Mouse (Mus musculus): ENCODE measurements around the gene Dctn3. TPM values are rescaled to one million over a fixed set of nuclear protein-coding genes. Genes with fewer than 3 reads are reported as not detected.

Dctn3 gene
- polyA plus RNA-seq, 1 experiment from 2014 or later, result 119 TPM

DNA sequence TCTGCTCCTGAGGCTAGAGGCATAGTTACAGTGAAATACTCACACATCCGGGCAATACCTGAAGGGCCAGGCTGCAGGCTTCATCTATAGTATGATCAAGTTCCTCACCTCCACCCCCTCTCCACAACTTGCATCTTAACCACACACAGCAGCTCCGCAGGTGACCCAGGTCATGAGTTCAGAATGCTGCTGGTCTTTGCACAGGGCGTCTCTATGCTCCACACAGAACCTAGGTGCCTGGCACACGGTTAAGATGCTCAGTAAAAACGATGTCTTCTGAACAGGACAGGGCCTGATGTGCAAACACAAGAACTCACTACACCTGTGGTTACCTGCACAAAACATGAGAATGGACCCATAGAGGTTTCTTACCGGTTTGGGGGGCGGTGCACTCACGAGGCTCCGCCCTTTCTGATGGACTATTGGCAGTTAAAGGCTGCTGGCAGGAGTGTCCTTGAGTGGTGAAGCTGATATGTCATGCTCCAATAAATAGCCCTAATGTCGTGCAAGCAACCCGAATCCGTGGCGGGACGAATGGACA lies 31.9 kb upstream of the Dctn3 start, which contains the start of gene Galt:
Gene Galt (plus strand): TSS at position 432 of the 541 bp plus-strand sequence.
- Histone ChIP-seq H3K4me3 (ENCODE audit: low read depth, low read length) (peak within 1 kb of the TSS; percentile 67), H3K4me1 (ENCODE audit: control insufficient read depth, insufficient read depth, low read length) (no peaks in the 10 kb centered on the region), H3K4me2 (ENCODE audit: low read depth, low read length) (peak within 1 kb of the TSS; percentile 88), H3K9ac (replicated peaks; ENCODE audit: low read length) (peak within 1 kb of the TSS; percentile 67), H3K27me3 (ENCODE audit: control insufficient read depth, insufficient read depth, low read length) (no peaks in the 10 kb centered on the region), H3K27ac (replicated peaks; ENCODE audit: low read depth, low read length) (peak within 1 kb of the TSS; percentile 65), H3K9me3 (replicated peaks; ENCODE audit: control insufficient read depth, low read length) (no peaks in the 10 kb centered on the region), H3K36me3 (replicated peaks; ENCODE audit: control insufficient read depth, insufficient read depth, low read depth, low read length) (no peaks in the 10 kb centered on the region)
- DNase-seq (ENCODE audit: low spot score), result no peak
- 11% methylated on average over 14 of the region's 14 CpGs for WGBS
- 0 out of 2 replicates have a peak, but pooled peaks have one; percentile 29 for ATAC-seq (replicated peaks; ENCODE audit: insufficient number of reproducible peaks, low FRiP score, low TSS enrichment, low read depth)

DNA sequence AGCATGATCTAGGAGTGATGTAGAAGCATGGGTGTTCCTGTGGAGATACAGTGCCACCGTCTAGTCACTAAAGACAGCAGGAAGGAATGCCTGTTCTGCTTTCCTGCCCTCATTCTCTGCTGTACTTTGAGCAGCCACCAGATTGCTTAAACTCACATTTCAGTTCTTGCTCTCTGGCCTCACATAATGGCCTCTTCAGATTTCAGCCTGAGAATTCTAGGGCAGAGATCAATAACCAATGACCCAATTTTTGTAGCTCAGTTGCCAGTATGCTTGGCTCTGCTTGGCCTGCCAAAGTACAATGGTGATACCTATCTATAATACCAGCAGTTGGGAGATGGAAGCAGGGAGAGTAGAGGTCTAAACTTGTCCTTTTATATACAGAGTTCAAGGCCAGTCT lies 22.1 kb upstream of the Dctn3 start:
- Histone ChIP-seq H3K27me3 (ENCODE audit: control insufficient read depth, insufficient read depth, low read length) (no peaks in the 10 kb centered on the region), H3K9me3 (replicated peaks; ENCODE audit: control insufficient read depth, low read length) (0 out of 2 replicates have a peak, but pooled peaks cover 4% of the 10 kb centered on the region)
- WGBS, result 67% methylated on average over 1 of the region's 1 CpGs

DNA sequence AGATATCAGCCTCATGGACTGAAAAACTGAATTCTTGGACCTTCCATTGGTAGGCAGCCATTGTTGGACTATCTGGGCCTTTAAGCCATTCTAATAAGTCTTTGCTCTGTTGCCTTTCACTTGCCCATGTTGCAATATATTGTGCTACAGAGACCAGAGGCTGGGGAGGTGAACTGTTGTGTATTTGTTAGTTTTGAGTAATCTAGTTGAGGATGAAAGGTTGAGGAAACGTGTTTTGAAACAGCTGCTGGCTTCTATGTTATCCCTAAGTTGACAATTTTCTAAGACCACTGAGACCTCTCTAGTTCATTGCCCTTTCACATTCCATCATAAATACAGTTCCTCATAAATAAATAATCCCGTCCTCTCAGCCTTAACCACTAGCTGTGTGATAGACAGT lies 21.2 kb upstream of the Dctn3 start:
- Histone ChIP-seq H3K36me3 (replicated peaks; ENCODE audit: control insufficient read depth, insufficient read depth, low read depth, low read length) (no peaks in the 10 kb centered on the region), H3K4me3 (ENCODE audit: low read depth, low read length) (no peak overlapping the region), H3K27ac (replicated peaks; ENCODE audit: low read depth, low read length) (no peak overlapping the region), H3K9me3 (replicated peaks; ENCODE audit: control insufficient read depth, low read length) (0 out of 2 replicates have a peak, but pooled peaks cover 4% of the 10 kb centered on the region), H3K4me1 (ENCODE audit: control insufficient read depth, insufficient read depth, low read length) (no peaks in the 10 kb centered on the region), H3K4me2 (ENCODE audit: low read depth, low read length) (no peak overlapping the region), H3K9ac (replicated peaks; ENCODE audit: low read length) (no peak overlapping the region), H3K27me3 (ENCODE audit: control insufficient read depth, insufficient read depth, low read length) (no peaks in the 10 kb centered on the region)
- WGBS, result 86% methylated on average over 2 of the region's 2 CpGs
- DNase-seq (ENCODE audit: low spot score) (no peak), ATAC-seq (replicated peaks; ENCODE audit: insufficient number of reproducible peaks, low FRiP score, low TSS enrichment, low read depth) (no peak)

More for the DNA sequence above, 22.1 kb upstream of the Dctn3 start:
- DNase-seq (ENCODE audit: low spot score), result no peak
- ATAC-seq (replicated peaks; ENCODE audit: insufficient number of reproducible peaks, low FRiP score, low TSS enrichment, low read depth), result no peak
- Histone ChIP-seq H3K4me1 (ENCODE audit: control insufficient read depth, insufficient read depth, low read length) (no peaks in the 10 kb centered on the region), H3K9ac (replicated peaks; ENCODE audit: low read length) (no peak overlapping the region), H3K4me3 (ENCODE audit: low read depth, low read length) (no peak overlapping the region), H3K4me2 (ENCODE audit: low read depth, low read length) (no peak overlapping the region), H3K36me3 (replicated peaks; ENCODE audit: control insufficient read depth, insufficient read depth, low read depth, low read length) (no peaks in the 10 kb centered on the region), H3K27ac (replicated peaks; ENCODE audit: low read depth, low read length) (no peak overlapping the region)

DNA sequence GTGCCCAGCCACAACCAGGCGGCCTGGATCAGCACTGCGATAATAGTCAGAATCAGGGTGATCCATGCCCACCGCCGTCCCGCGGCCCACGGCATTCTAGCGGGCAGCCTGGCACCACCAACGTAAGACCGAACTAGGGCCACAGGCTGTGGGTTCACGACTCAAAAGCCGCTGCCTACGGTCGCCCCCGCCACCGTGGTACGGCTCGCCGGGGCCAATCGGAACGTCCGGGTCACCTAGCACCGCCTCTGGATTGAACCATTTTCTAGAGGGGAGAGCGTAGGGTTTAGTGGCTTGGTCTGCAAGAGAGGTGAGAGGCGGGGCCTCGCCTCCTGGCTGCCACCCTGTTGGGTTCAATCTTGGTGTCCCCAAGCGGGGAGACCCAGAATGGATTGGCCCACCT lies 18.2 kb upstream of the Dctn3 start:
- DNase-seq (ENCODE audit: low spot score) (peak; percentile 98), ATAC-seq (replicated peaks; ENCODE audit: insufficient number of reproducible peaks, low FRiP score, low TSS enrichment, low read depth) (peak; percentile 93)
- 0 out of 2 replicates have a peak, but pooled peaks cover 4% of the 10 kb centered on the region for H3K9me3 ChIP-seq (replicated peaks; ENCODE audit: control insufficient read depth, low read length)
- no peaks in the 10 kb centered on the region for H3K27me3 ChIP-seq (ENCODE audit: control insufficient read depth, insufficient read depth, low read length)
- peaks cover 3% of the 10 kb centered on the region for H3K36me3 ChIP-seq (replicated peaks; ENCODE audit: control insufficient read depth, insufficient read depth, low read depth, low read length)
- peak overlapping the region; percentile 15; the same call in 1 of the 2 replicates for H3K27ac ChIP-seq (replicated peaks; ENCODE audit: low read depth, low read length)
- no peaks in the 10 kb centered on the region for H3K4me1 ChIP-seq (ENCODE audit: control insufficient read depth, insufficient read depth, low read length)
- peak overlapping the region; percentile 68 for H3K9ac ChIP-seq (replicated peaks; ENCODE audit: low read length)
- peak overlapping the region; percentile 75 for H3K4me2 ChIP-seq (ENCODE audit: low read depth, low read length)
- WGBS, result under 1% methylated on average over 26 of the region's 27 CpGs
- peak overlapping the region; percentile 56 for H3K4me3 ChIP-seq (ENCODE audit: low read depth, low read length)

DNA sequence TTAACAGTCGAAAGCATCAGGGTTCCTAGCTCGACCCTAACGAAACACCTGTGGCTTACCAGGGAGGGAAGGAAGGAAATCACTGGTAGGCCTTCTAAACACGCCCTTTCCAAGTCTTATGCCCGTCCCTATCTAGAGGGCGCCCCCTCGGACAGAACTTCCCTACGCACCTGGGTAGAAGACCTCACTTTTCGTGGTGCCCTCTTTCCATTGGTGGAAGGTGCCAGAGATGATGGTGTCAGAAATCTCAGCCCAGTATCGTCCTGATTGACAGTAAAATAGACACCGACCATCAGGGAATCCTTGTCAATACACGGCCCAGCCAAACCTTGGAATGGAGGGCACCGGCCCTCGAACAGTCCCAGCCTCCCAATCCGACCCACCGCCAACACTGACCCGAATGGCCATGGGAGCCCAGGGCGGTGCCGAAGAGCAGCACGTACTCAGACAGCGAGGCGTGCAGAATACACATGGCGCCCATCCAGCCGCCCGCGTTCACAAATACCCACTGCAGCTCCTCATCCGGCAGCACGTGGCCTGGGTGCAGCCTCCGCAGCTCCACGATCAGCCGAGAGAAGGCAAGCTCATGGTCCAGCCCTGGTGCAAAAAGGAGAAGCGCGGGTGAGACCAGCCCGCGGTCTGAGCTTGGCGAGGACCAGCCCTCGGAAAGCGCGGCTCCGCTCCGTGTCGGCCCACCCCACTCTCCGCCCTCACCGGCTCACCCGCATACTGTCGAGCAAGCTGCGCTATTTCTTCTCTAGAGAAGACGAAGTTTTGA lies 17.6 kb upstream of the Dctn3 start:
- DNase-seq (ENCODE audit: low spot score) (peak; percentile 19), ATAC-seq (replicated peaks; ENCODE audit: insufficient number of reproducible peaks, low FRiP score, low TSS enrichment, low read depth) (peak; percentile 81)
- 1% methylated on average over 48 of the region's 48 CpGs for WGBS
- Histone ChIP-seq H3K9me3 (replicated peaks; ENCODE audit: control insufficient read depth, low read length) (no peaks in the 10 kb centered on the region), H3K9ac (replicated peaks; ENCODE audit: low read length) (peak overlapping the region; percentile 68), H3K36me3 (replicated peaks; ENCODE audit: control insufficient read depth, insufficient read depth, low read depth, low read length) (peaks cover 3% of the 10 kb centered on the region), H3K27me3 (ENCODE audit: control insufficient read depth, insufficient read depth, low read length) (no peaks in the 10 kb centered on the region), H3K27ac (replicated peaks; ENCODE audit: low read depth, low read length) (peak overlapping the region; percentile 15; the same call in 1 of the 2 replicates), H3K4me2 (ENCODE audit: low read depth, low read length) (peak overlapping the region; percentile 75), H3K4me1 (ENCODE audit: control insufficient read depth, insufficient read depth, low read length) (no peaks in the 10 kb centered on the region), H3K4me3 (ENCODE audit: low read depth, low read length) (peak overlapping the region; percentile 56)

DNA sequence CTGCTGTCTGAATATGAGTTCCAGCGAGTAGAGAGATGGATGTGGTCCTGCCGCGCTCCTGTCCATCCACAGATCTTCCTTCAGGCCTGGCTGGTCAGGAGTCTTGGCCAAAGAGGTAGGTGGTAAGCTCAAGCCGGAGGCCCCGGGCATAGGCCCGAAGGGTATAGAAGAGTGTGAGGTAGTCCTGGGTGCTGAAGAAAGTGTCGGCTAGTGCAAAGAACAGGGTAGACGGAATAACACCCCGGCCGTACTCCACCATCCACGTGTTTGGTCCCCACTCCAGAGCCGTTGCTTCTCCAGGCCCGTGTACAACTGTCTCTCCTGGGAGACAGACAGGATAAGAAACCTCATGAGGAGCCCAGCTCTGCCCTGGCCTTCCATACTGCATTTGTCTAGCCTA lies 16.3 kb upstream of the Dctn3 start:
- Histone ChIP-seq H3K27ac (replicated peaks; ENCODE audit: low read depth, low read length) (no peak overlapping the region), H3K4me2 (ENCODE audit: low read depth, low read length) (no peak overlapping the region), H3K9me3 (replicated peaks; ENCODE audit: control insufficient read depth, low read length) (no peaks in the 10 kb centered on the region), H3K4me1 (ENCODE audit: control insufficient read depth, insufficient read depth, low read length) (no peaks in the 10 kb centered on the region), H3K4me3 (ENCODE audit: low read depth, low read length) (no peak overlapping the region), H3K36me3 (replicated peaks; ENCODE audit: control insufficient read depth, insufficient read depth, low read depth, low read length) (peaks cover 3% of the 10 kb centered on the region), H3K9ac (replicated peaks; ENCODE audit: low read length) (no peak overlapping the region), H3K27me3 (ENCODE audit: control insufficient read depth, insufficient read depth, low read length) (no peaks in the 10 kb centered on the region)
- DNase-seq (ENCODE audit: low spot score) (no peak), ATAC-seq (replicated peaks; ENCODE audit: insufficient number of reproducible peaks, low FRiP score, low TSS enrichment, low read depth) (no peak)
- 94% methylated on average over 13 of the region's 13 CpGs for WGBS

DNA sequence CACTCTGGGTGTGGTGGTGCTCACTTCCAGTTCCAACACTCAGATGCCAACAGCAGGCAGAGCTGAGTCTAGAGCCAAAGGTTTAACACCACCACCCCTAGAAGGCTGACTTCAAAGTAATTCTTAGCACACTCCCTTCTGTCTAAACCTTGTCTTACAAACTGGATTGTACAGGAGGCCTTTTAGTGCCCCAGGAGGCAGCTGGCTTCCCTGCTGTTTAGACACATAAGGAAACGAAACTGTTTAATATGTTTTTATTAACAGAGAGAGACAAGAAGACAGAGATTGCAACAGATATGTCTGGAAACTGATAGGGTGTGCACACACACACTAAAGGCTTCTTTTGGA lies 15.3 kb upstream of the Dctn3 start:
- no peak for ATAC-seq (replicated peaks; ENCODE audit: insufficient number of reproducible peaks, low FRiP score, low TSS enrichment, low read depth)
- no peaks in the 10 kb centered on the region for H3K4me1 ChIP-seq (ENCODE audit: control insufficient read depth, insufficient read depth, low read length)
- 67% methylated on average over 1 of the region's 1 CpGs for WGBS

More for the DNA sequence above, 15.3 kb upstream of the Dctn3 start:
- Histone ChIP-seq H3K27ac (replicated peaks; ENCODE audit: low read depth, low read length) (no peak overlapping the region), H3K4me2 (ENCODE audit: low read depth, low read length) (no peak overlapping the region), H3K27me3 (ENCODE audit: control insufficient read depth, insufficient read depth, low read length) (no peaks in the 10 kb centered on the region), H3K9me3 (replicated peaks; ENCODE audit: control insufficient read depth, low read length) (no peaks in the 10 kb centered on the region), H3K9ac (replicated peaks; ENCODE audit: low read length) (no peak overlapping the region), H3K36me3 (replicated peaks; ENCODE audit: control insufficient read depth, insufficient read depth, low read depth, low read length) (peaks cover 3% of the 10 kb centered on the region), H3K4me3 (ENCODE audit: low read depth, low read length) (no peak overlapping the region)
- no peak for DNase-seq (ENCODE audit: low spot score)

Measured in embryonic facial prominence, embryonic 11.5 days (tissue).